Mouse (Mus musculus) midbrain, embryonic 15.5 days (tissue): ENCODE measurements around the gene Srf. TPM values are rescaled to one million over a fixed set of nuclear protein-coding genes. Genes with fewer than 3 reads are reported as not detected.
A peak's percentile ranks its signal among the peaks of the same experiment; 100 is the strongest.

ENCODE experiments used
- ATAC-seq: fragments of 200-750 bp; cut with Nextera tagmentation; replicated peaks from 2 replicates; pipeline ENCODE4 v1.8.0; 2017; ENCODE audit warnings: moderate TSS enrichment
- H3K27ac ChIP-seq: fragments of 300-500 bp; sonication (generic); 2 replicates; pipeline ENCODE4 v1.5.1; 2015; ENCODE audit warnings: mild to moderate bottlenecking, inconsistent platforms
- H3K27me3 ChIP-seq: fragments of 300-500 bp; sonication (generic); replicated peaks from 2 replicates; pipeline ENCODE4 v1.6.1; 2015; ENCODE audit warnings: inconsistent platforms
- H3K36me3 ChIP-seq: fragments of 300-500 bp; sonication (generic); replicated peaks from 2 replicates; pipeline ENCODE4 v1.6.1; 2015; ENCODE audit warnings: inconsistent platforms
- H3K4me1 ChIP-seq: fragments of 300-500 bp; sonication (generic); 2 replicates; pipeline ENCODE4 v1.6.1; 2015; ENCODE audit warnings: inconsistent platforms
- H3K4me2 ChIP-seq: fragments of 300-500 bp; sonication (generic); 2 replicates; pipeline ENCODE4 v1.6.1; 2015; ENCODE audit warnings: inconsistent platforms, mild to moderate bottlenecking, moderate library complexity
- H3K4me3 ChIP-seq: fragments of 300-500 bp; sonication (generic); 2 replicates; pipeline ENCODE4 v1.5.1; 2015; ENCODE audit warnings: mild to moderate bottlenecking, inconsistent platforms
- H3K9ac ChIP-seq: fragments of 300-500 bp; sonication (generic); 2 replicates; pipeline ENCODE4 v1.6.1; 2015; ENCODE audit warnings: mild to moderate bottlenecking, inconsistent platforms
- H3K9me3 ChIP-seq: fragments of 300-500 bp; sonication (generic); 2 replicates; pipeline ENCODE4 v1.6.1; 2016; ENCODE audit warnings: inconsistent platforms
- WGBS: fragments of 180-500 bp; shearing (Covaris S2); methylation state at CpG from one replicate; pipeline ENCODE4 v1.1.7; 2015; ENCODE audit warnings: mixed read lengths; 5-methylcytosine and 5-hydroxymethylcytosine counted together
- polyA plus RNA-seq: library from polyadenylated mRNA; unstranded; fragments of >200 nt; fragmentation: Nextera tagmentation; extraction: Ambion mirVana; gene quantifications from 2 replicates; pipeline ENCODE4 v1.2.1, GENCODE M21; 2015

Srf gene
- 3.7 and 5.7 TPM in 2 replicates for polyA plus RNA-seq

DNA sequence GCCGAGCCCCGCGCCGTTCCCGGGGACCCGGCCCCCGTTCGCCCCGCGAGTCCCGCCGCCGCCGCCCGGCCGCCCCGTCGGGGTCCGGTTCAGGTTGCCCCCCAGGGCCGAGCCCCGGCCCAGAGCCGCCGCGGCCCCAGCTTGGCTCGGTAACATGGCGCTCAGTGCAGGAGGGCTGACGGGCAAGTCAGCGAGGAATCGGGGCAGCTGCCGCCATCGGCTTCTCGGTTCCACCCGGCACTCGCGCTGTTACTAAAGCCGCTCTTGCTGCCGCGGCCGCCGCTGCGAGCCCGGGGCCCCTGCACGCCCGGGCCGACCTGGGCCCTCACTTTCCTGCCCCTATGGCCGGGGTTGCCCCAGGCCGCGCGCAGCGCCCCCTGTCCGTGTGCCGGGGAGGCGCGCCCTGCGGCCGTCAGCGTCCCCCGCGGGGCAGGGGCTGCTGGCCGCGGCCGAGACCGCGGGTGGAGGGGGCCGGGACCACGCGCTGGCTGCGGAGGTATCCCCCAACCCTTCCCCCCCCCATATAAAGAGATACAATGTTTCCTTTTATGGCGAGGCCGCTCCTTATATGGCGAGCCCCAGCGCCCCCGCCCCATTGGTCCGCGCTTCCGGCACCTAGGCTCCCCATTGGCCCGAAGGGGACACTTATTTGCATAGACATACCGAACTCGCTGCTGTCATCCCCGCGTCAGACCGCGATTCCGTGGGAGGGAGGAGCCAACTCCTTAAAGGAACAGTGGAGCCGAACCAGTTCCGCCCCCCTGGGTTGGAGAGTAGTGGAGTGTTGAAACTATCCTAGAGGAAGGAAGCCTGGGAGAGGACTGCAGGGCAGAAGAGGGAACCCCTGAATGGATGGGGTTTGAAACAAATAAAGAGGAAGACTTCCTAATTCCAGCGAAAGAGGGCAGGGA is at the start of gene Srf:
TSS of gene Srf (minus strand) at position 503 of the 911 bp plus-strand sequence.
- Histone ChIP-seq H3K4me1 (peaks cover 37% of the 10 kb centered on the region), H3K27ac (peak within 1 kb of the TSS; percentile 91), H3K9me3 (no peaks in the 10 kb centered on the region), H3K9ac (peak within 1 kb of the TSS; percentile 91), H3K4me2 (peak within 1 kb of the TSS; percentile 92), H3K27me3 (no peaks in the 10 kb centered on the region), H3K4me3 (peak within 1 kb of the TSS; percentile 89), H3K36me3 (peaks cover 6% of the 10 kb centered on the region; the same call in 1 of the 2 replicates)
- ATAC-seq, result peak; percentile 93
- WGBS, result under 1% methylated on average over 86 of the region's 87 CpGs

DNA sequence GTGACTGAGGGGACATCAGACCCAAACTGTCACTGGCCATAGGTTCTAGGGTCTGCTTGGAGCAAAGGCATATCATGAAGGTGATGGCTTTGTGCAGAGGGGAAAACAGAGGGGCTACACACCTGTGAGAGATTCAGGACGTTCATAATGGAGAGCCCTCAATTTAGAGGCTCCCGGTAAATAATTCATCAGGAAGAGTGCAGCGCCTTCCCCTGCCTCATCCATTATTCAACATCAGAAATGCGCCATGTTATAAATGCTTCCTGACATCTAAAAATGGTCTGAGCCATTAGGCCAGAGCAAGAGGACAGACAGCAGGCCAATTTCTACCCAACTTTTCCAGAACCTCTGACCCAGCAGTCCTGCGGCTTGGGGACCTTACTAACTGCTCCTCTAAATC is 49.2 kb upstream of the Srf start:
- peaks cover 18% of the 10 kb centered on the region for H3K4me1 ChIP-seq
- no peak for ATAC-seq
- no peaks in the 10 kb centered on the region for H3K9me3 ChIP-seq
- H3K27me3 ChIP-seq, result no peaks in the 10 kb centered on the region
- no peak overlapping the region for H3K9ac ChIP-seq
- no peak overlapping the region for H3K4me2 ChIP-seq
- no peaks in the 10 kb centered on the region for H3K36me3 ChIP-seq
- H3K27ac ChIP-seq, result peak overlapping the region; percentile 56
- no peak overlapping the region for H3K4me3 ChIP-seq
- 34% methylated on average over 5 of the region's 5 CpGs for WGBS

DNA sequence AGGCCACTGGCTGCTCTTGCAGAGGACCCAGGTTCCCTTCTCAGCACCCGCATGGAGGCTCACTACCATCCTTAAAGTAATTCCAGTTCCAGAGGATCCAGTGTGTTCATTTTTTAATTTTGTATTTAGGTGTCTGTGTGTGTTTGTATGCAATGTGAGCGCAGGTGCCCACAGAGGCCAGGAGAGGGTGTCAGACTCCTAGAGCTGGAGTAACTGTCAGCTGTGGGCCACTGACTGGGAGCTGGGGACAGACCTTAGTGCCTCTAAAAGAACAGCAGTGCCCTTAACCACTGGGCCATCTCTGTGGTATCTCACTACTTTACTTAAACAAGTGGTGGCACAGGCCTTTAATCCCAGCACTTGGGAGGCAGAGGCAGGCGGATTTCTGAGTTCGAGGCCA is 47.3 kb upstream of the Srf start:
- Histone ChIP-seq H3K9ac (no peak overlapping the region), H3K27ac (no peak overlapping the region), H3K4me2 (no peak overlapping the region), H3K4me3 (no peak overlapping the region), H3K9me3 (no peaks in the 10 kb centered on the region), H3K4me1 (peaks cover 15% of the 10 kb centered on the region), H3K27me3 (no peaks in the 10 kb centered on the region), H3K36me3 (no peaks in the 10 kb centered on the region)
- 98% methylated on average over 4 of the region's 4 CpGs for WGBS
- ATAC-seq, result no peak

DNA sequence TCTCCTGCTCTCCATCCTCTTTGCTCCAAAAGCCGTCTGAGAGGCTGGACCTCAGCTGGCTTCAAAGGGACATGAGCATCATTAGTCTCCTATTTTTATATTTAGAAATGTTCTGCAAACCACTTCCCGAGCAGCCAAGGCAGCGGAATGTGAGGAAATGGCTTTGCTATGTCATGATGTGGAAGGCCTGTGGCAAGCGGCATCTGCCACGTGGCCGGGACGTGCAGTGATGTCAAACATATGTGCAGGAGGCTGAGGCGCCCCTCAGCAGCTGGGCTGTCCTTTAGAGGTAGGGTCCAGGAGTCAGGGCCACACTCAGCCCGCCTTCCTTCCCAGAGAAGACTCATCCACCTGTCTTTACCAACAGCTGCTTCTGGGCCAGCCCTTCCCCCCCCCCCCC is 46.2 kb upstream of the Srf start:
- peaks cover 15% of the 10 kb centered on the region for H3K4me1 ChIP-seq
- H3K4me3 ChIP-seq, result no peak overlapping the region
- no peak overlapping the region for H3K4me2 ChIP-seq
- H3K9ac ChIP-seq, result no peak overlapping the region
- H3K27me3 ChIP-seq, result no peaks in the 10 kb centered on the region
- no peaks in the 10 kb centered on the region for H3K9me3 ChIP-seq
- H3K36me3 ChIP-seq, result no peaks in the 10 kb centered on the region
- H3K27ac ChIP-seq, result no peak overlapping the region
- no peak for ATAC-seq
- WGBS, result 83% methylated on average over 9 of the region's 9 CpGs

DNA sequence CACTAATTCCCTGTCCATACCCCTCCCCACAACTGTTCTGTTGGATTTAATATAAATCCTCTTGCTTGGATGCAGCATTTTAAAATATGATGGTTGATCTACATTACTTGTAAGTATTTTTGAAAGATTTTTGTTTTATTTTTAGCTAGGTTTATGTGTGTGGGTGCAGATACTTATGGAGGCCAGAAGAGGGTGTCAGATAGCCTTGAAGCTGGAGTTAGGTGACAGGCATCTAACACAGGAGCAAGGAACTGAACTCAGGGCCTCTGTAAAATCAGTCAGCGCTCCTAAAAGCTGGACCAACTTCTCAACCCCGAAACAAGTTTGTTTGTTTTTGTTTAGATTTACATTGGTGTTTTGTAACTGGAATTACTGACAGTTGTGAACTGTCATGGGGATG is 44.6 kb upstream of the Srf start:
- Histone ChIP-seq H3K9ac (no peak overlapping the region), H3K27me3 (no peaks in the 10 kb centered on the region), H3K27ac (no peak overlapping the region), H3K4me1 (peaks cover 12% of the 10 kb centered on the region), H3K4me2 (no peak overlapping the region), H3K4me3 (no peak overlapping the region), H3K36me3 (0 out of 2 replicates have a peak, but pooled peaks cover 3% of the 10 kb centered on the region), H3K9me3 (no peaks in the 10 kb centered on the region)
- 90% methylated on average over 2 of the region's 2 CpGs for WGBS
- no peak for ATAC-seq

DNA sequence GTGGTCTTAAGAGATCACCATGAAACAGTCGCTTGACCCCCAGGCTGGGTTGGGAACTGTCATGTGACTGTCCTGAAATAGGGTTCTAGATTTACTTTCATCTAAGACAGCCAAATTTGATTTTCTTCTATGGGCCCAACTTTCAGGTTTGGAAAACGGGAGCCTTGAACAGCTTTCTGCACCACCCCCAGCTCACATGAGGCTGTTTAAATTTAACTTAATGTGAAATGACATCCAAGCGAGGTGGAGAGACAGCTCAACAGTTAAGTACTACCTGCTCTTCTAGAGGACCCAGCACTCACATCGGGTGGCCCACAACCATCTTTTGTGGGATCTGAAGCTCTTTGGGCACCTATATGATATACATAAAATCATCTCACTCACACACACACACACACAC is 43.0 kb upstream of the Srf start:
- Histone ChIP-seq H3K4me1 (peaks cover 3% of the 10 kb centered on the region; the same call in 1 of the 2 replicates), H3K9ac (no peak overlapping the region), H3K9me3 (no peaks in the 10 kb centered on the region), H3K36me3 (0 out of 2 replicates have a peak, but pooled peaks cover 3% of the 10 kb centered on the region), H3K4me3 (no peak overlapping the region), H3K27me3 (no peaks in the 10 kb centered on the region), H3K27ac (no peak overlapping the region), H3K4me2 (no peak overlapping the region)
- WGBS, result 81% methylated on average over 4 of the region's 4 CpGs
- ATAC-seq, result no peak

DNA sequence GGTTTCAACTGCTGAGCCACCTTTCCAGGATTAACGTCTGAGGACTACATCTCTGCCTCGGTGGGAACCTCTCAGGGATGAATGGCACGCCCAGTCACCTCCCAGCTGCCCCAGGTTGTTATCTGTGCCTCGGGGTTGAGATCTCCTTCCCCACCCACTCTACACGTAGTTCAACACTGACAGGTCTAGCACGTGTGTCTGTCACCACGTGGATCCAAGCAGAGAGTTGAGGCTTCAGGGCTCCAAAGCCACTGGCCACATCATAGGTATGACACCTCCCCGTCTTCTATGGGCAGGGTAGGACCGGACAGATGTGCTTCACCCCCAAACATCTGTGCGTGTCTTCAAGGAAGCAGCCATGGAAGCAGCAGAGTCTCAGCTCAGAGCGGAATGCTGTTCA is 42.0 kb upstream of the Srf start:
- Histone ChIP-seq H3K36me3 (0 out of 2 replicates have a peak, but pooled peaks cover 3% of the 10 kb centered on the region), H3K4me2 (no peak overlapping the region), H3K9me3 (no peaks in the 10 kb centered on the region), H3K4me1 (peaks cover 3% of the 10 kb centered on the region; the same call in 1 of the 2 replicates), H3K4me3 (no peak overlapping the region), H3K27ac (no peak overlapping the region), H3K27me3 (no peaks in the 10 kb centered on the region), H3K9ac (no peak overlapping the region)
- no peak for ATAC-seq
- WGBS, result 94% methylated on average over 11 of the region's 11 CpGs

DNA sequence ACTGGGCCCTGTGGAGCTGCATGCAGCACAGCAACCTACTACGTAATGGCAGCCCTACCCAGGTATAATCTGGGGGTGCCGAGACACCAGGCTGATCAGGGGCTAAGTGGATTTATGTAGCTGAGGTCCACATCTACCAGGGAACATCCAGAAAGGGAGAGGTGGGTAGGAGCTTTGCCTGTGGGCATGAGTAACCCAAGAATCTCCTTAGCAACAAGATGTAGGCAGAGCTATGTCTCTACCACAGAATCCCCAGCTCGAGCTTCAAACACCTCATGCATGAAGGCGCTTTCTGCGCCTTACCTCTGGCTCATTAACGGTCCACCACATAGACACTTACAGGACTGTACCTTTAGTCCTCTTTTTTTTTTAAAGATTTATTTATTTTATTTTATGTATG is 39.4 kb upstream of the Srf start:
- Histone ChIP-seq H3K36me3 (0 out of 2 replicates have a peak, but pooled peaks cover 3% of the 10 kb centered on the region), H3K27me3 (no peaks in the 10 kb centered on the region), H3K4me2 (no peak overlapping the region), H3K4me1 (peaks cover 3% of the 10 kb centered on the region; the same call in 1 of the 2 replicates), H3K9ac (no peak overlapping the region), H3K4me3 (no peak overlapping the region), H3K27ac (0 out of 2 replicates have a peak overlapping the region, but pooled peaks have one; percentile 28), H3K9me3 (no peaks in the 10 kb centered on the region)
- 84% methylated on average over 6 of the region's 6 CpGs for WGBS
- ATAC-seq, result no peak

DNA sequence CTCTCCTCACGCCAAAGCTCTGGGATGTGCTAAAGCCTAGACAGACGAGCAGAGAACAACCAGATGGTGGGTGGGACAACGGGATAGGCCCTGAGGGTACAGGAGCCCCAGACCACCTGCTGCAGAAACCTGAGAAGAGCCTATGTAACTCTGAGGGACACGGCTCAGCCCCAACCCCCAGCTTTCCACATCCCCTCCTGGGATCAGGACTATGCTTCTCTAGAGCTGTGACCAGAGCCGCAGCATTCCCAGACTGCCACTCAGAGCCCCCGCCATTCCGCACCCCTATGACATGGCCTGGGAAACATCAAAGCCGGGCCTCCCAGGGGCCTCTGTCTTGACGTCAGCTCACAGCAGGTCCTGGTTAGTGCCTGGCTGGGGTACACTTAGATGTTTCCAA is 38.6 kb upstream of the Srf start:
- Histone ChIP-seq H3K27me3 (no peaks in the 10 kb centered on the region), H3K36me3 (peaks cover 3% of the 10 kb centered on the region; the same call in 1 of the 2 replicates), H3K4me1 (peaks cover 3% of the 10 kb centered on the region; the same call in 1 of the 2 replicates), H3K27ac (no peak overlapping the region), H3K4me3 (no peak overlapping the region), H3K9ac (no peak overlapping the region), H3K4me2 (no peak overlapping the region), H3K9me3 (no peaks in the 10 kb centered on the region)
- ATAC-seq, result no peak
- whole genome bisulfite sequencing, result 54% methylated on average over 9 of the region's 9 CpGs

DNA sequence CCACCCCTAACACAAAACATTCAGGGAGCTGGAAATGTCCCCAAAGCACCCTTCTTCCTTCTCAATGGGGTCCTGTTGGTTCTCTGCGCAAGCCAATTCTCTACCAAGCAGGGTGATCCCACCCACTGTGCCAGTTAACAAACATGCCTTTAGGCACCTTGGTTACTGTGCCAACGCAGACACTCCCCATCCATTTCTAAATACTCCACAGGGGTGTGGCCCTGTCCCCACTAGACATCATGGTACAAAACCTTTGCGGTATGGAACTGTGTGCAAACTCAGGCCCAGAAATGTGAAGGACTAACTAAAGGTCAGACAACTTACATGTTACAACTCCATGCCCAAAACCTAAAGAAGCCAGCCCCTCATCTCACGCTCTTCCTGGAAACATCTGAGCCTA is 37.1 kb upstream of the Srf start:
- 93% methylated on average over 4 of the region's 4 CpGs for WGBS
- no peak overlapping the region for H3K4me3 ChIP-seq
- peaks cover 3% of the 10 kb centered on the region; the same call in 1 of the 2 replicates for H3K36me3 ChIP-seq
- no peaks in the 10 kb centered on the region for H3K9me3 ChIP-seq
- no peaks in the 10 kb centered on the region for H3K27me3 ChIP-seq
- no peak overlapping the region for H3K27ac ChIP-seq
- H3K4me2 ChIP-seq, result no peak overlapping the region
- H3K4me1 ChIP-seq, result peaks cover 3% of the 10 kb centered on the region; the same call in 1 of the 2 replicates
- H3K9ac ChIP-seq, result no peak overlapping the region
- ATAC-seq, result no peak

DNA sequence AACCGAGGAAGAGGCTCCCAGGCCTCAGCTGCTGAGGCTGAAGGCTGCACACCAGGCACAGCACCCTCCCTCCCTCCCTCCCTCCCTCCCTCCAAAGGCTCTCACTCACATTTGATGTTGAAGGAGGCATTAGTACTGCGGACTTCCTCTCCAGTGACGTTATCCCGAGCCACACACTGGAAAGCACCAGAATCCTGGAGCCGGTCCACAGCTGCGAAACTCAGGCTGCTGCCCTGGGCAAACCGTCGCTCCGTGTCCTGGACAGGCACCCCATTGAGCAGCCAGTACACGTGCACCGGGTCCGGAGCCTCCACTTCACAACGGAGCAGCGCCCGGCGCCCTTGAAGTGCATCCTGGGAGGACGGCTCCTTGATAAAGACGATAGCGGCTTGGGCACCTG is 35.4 kb upstream of the Srf start:
- Histone ChIP-seq H3K27ac (no peak overlapping the region), H3K4me3 (no peak overlapping the region), H3K4me1 (peaks cover 3% of the 10 kb centered on the region; the same call in 1 of the 2 replicates), H3K4me2 (no peak overlapping the region), H3K9me3 (no peaks in the 10 kb centered on the region), H3K9ac (no peak overlapping the region), H3K36me3 (peaks cover 5% of the 10 kb centered on the region; the same call in 1 of the 2 replicates), H3K27me3 (no peaks in the 10 kb centered on the region)
- 82% methylated on average over 19 of the region's 19 CpGs for WGBS
- ATAC-seq, result no peak

DNA sequence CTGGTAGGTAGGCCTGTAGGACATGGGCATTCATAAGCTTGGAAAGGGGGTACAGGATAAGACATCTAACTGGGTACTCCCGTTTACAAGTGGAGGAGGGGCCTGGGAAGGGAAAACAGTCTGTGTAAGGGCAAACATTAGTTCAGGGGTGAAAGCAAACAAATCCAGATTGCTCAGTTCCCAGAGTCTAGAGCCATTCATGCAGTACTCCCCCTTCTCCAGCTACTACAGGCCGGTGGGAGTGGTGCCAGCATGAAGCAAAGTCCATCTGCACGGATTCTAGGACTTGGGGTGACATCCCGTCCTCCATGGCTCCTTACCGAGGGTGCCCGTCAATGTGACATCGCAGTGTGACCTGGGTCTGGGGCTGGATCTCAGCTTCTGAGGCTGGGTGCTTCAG is 34.5 kb upstream of the Srf start:
- peaks cover 9% of the 10 kb centered on the region; the same call in 1 of the 2 replicates for H3K36me3 ChIP-seq

More for the DNA sequence above, 34.5 kb upstream of the Srf start:
- ATAC-seq, result no peak
- Histone ChIP-seq H3K9ac (no peak overlapping the region), H3K4me3 (no peak overlapping the region), H3K4me1 (peaks cover 3% of the 10 kb centered on the region; the same call in 1 of the 2 replicates), H3K27me3 (no peaks in the 10 kb centered on the region), H3K4me2 (no peak overlapping the region), H3K9me3 (no peaks in the 10 kb centered on the region), H3K27ac (no peak overlapping the region)
- 90% methylated on average over 7 of the region's 7 CpGs for WGBS
